Mouse (Mus musculus): ENCODE measurements around the gene Hsd11b1. TPM values are rescaled to one million over a fixed set of nuclear protein-coding genes. Genes with fewer than 3 reads are reported as not detected.
A peak's percentile ranks its signal among the peaks of the same experiment; 100 is the strongest.

The Hsd11b1 gene
- polyA plus RNA-seq, 1 experiment from 2014 or later = 184 TPM

DNA sequence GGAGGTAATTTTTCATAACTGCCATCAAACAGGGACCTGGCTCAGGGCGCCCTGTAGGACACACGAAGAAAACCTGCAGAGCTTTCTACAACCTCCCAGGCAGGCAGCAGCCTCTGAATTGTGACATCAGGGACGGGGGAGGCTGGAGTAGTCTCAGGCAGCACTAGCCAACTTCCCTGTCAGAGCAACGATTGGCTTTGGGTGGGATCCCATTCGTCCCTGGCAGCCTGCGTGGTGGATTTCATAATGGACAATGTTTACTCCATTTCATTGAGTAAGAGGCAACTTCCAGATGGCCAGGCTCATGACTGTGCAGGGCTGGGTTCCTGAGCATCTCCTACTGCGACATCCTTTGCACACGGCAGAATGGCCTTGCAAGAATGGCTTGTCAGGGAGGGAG lies 21.6 kb downstream of the Hsd11b1 start:
- TF ChIP-seq EP300 (IDR thresholded peaks at IDR 0.05) = peak; percentile 78; the same call in 1 of the 2 replicates
- no peak for TF ChIP-seq CTCF (IDR thresholded peaks at IDR 0.05)
- DNase-seq (ENCODE audit: low spot score) (peak; percentile 95), ATAC-seq (peak; percentile 97)
- Histone ChIP-seq H3K27me3 (replicated peaks; ENCODE audit: insufficient read depth, low read length) (no peaks in the 10 kb centered on the region), H3K4me3 (ENCODE audit: low read depth, low read length) (no peak overlapping the region), H3K4me1 (ENCODE audit: insufficient read depth, low read depth, low read length) (no peaks in the 10 kb centered on the region), H3K9ac (replicated peaks; ENCODE audit: low read depth) (no peak overlapping the region), H3K36me3 (ENCODE audit: insufficient read depth, low read length) (no peaks in the 10 kb centered on the region), H3K4me2 (replicated peaks; ENCODE audit: low read depth, low read length) (no peak overlapping the region), H3K27ac (ENCODE audit: low read length) (peak overlapping the region; percentile 0; the same call in 1 of the 2 replicates), H3K9me3 (ENCODE audit: low read length) (no peaks in the 10 kb centered on the region)
- 42% methylated on average over 8 of the region's 8 CpGs for WGBS

DNA sequence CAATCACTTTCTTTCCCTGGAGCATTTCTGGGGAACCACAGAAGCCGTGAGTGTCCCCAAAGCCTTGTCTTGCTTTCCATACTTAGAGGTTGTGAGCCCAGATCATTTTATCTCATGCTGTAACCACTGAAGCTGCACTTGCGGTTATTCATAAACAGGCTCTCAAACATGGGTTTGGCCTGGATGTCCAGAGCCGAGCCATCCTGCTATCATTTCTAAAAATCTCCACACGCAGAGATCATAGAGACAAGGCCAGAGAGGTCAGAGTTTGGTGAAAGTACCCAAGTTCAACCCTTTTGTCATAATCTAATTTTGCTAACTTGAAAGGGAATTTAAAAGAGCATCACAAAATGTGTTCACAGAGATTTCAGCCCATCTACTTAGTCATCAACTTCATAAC lies 22.4 kb downstream of the Hsd11b1 start:
- DNase-seq (ENCODE audit: low spot score) (no peak), ATAC-seq (no peak)
- no peak for TF ChIP-seq CTCF (IDR thresholded peaks at IDR 0.05)
- no peak for TF ChIP-seq EP300 (IDR thresholded peaks at IDR 0.05)
- no peaks in the 10 kb centered on the region for H3K4me1 ChIP-seq (ENCODE audit: insufficient read depth, low read depth, low read length)
- no peaks in the 10 kb centered on the region for H3K9me3 ChIP-seq (ENCODE audit: low read length)
- 84% methylated on average over 4 of the region's 4 CpGs for WGBS
- H3K4me2 ChIP-seq (replicated peaks; ENCODE audit: low read depth, low read length) = no peak overlapping the region
- H3K4me3 ChIP-seq (ENCODE audit: low read depth, low read length) = no peak overlapping the region
- H3K27me3 ChIP-seq (replicated peaks; ENCODE audit: insufficient read depth, low read length) = no peaks in the 10 kb centered on the region
- H3K27ac ChIP-seq (ENCODE audit: low read length) = no peak overlapping the region
- no peak overlapping the region for H3K9ac ChIP-seq (replicated peaks; ENCODE audit: low read depth)
- H3K36me3 ChIP-seq (ENCODE audit: insufficient read depth, low read length) = no peaks in the 10 kb centered on the region

DNA sequence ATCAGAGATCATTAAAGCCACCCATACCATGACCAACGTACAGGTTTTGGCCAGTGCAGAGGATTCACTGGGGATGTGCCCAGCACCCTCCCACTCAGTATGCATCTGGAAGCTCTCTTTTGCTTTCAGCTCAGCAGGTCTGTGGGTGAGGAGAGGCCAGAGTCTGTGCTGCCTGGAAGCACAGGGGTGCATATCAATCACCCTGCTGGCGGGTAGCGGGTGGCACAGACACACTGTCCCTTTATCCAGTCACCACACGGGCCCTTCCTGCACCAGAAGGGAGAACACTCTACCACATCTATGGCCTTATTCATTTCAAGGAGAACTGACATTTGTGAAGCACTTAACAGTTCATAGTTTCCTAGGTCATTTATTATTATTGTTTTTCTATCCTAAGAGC lies 25.4 kb downstream of the Hsd11b1 start:
- TF ChIP-seq EP300 (IDR thresholded peaks at IDR 0.05) (no peak), CTCF (IDR thresholded peaks at IDR 0.05) (no peak)
- H3K4me1 ChIP-seq (ENCODE audit: insufficient read depth, low read depth, low read length) = no peaks in the 10 kb centered on the region
- no peaks in the 10 kb centered on the region for H3K27me3 ChIP-seq (replicated peaks; ENCODE audit: insufficient read depth, low read length)
- no peak overlapping the region for H3K4me3 ChIP-seq (ENCODE audit: low read depth, low read length)
- H3K9ac ChIP-seq (replicated peaks; ENCODE audit: low read depth) = no peak overlapping the region
- no peaks in the 10 kb centered on the region for H3K9me3 ChIP-seq (ENCODE audit: low read length)
- H3K4me2 ChIP-seq (replicated peaks; ENCODE audit: low read depth, low read length) = no peak overlapping the region
- no peak for DNase-seq (ENCODE audit: low spot score)
- no peaks in the 10 kb centered on the region for H3K36me3 ChIP-seq (ENCODE audit: insufficient read depth, low read length)
- 57% methylated on average over 4 of the region's 4 CpGs for WGBS
- no peak for ATAC-seq
- H3K27ac ChIP-seq (ENCODE audit: low read length) = no peak overlapping the region

DNA sequence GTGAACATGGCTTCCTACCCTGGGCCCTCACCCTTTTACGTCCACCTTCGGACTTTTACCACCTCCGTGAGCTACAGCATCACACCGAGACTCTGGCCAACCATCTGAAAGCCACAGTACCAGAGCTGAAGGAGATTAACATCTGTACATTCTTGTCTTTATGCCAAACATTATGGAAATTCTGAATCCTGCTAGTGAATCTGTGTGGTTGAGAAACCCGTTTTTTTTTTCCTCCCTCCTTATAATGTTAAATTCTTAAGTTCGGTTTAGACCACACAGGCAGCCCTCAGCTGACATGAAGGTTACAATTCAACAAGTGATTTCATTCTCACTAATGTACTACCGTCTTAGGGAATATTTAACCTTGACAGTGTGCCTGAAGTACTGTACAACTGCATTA lies 28.9 kb downstream of the Hsd11b1 start:
- H3K27ac ChIP-seq (ENCODE audit: low read length) = no peak overlapping the region
- TF ChIP-seq EP300 (IDR thresholded peaks at IDR 0.05) (no peak), CTCF (IDR thresholded peaks at IDR 0.05) (no peak)
- H3K9ac ChIP-seq (replicated peaks; ENCODE audit: low read depth) = no peak overlapping the region
- no peaks in the 10 kb centered on the region for H3K27me3 ChIP-seq (replicated peaks; ENCODE audit: insufficient read depth, low read length)
- H3K4me3 ChIP-seq (ENCODE audit: low read depth, low read length) = no peak overlapping the region
- H3K4me1 ChIP-seq (ENCODE audit: insufficient read depth, low read depth, low read length) = no peaks in the 10 kb centered on the region
- H3K4me2 ChIP-seq (replicated peaks; ENCODE audit: low read depth, low read length) = no peak overlapping the region
- peak; percentile 49 for DNase-seq (ENCODE audit: low spot score)
- WGBS = 57% methylated on average over 7 of the region's 7 CpGs
- H3K9me3 ChIP-seq (ENCODE audit: low read length) = no peaks in the 10 kb centered on the region
- no peaks in the 10 kb centered on the region for H3K36me3 ChIP-seq (ENCODE audit: insufficient read depth, low read length)
- no peak for ATAC-seq

DNA sequence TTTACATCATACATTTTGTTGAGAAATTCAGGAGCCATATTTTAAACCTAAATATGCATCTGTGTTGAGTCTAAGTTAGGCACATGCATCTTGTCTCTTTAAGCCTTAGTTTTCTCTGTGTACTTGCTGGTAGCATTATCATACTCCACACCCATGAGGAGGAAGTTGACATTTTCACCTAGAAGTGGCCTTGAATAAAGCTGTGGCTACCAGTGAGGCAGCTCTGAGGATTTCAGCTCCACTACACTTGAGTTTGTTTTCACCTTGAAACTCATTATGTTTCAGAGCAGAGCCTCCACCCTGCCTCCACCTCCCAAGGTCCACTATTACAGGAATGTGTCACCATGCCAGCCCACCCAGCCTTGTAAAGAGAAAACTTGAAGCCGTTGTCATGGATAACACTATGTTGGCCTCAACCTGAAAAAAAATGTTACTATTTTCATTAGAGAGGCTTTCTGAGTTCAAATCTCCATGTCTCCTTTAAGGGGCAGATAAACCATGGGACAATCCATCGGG lies 29.7 kb downstream of the Hsd11b1 start:
- H3K9ac ChIP-seq (replicated peaks; ENCODE audit: low read depth) = no peak overlapping the region
- DNase-seq (ENCODE audit: low spot score) (no peak), ATAC-seq (no peak)
- H3K4me3 ChIP-seq (ENCODE audit: low read depth, low read length) = no peak overlapping the region
- no peak for TF ChIP-seq EP300 (IDR thresholded peaks at IDR 0.05)
- no peak for TF ChIP-seq CTCF (IDR thresholded peaks at IDR 0.05)
- no peak overlapping the region for H3K27ac ChIP-seq (ENCODE audit: low read length)
- WGBS = 83% methylated on average over 2 of the region's 2 CpGs
- H3K4me2 ChIP-seq (replicated peaks; ENCODE audit: low read depth, low read length) = no peak overlapping the region
- no peaks in the 10 kb centered on the region for H3K27me3 ChIP-seq (replicated peaks; ENCODE audit: insufficient read depth, low read length)
- no peaks in the 10 kb centered on the region for H3K36me3 ChIP-seq (ENCODE audit: insufficient read depth, low read length)
- H3K4me1 ChIP-seq (ENCODE audit: insufficient read depth, low read depth, low read length) = no peaks in the 10 kb centered on the region
- no peaks in the 10 kb centered on the region for H3K9me3 ChIP-seq (ENCODE audit: low read length)

DNA sequence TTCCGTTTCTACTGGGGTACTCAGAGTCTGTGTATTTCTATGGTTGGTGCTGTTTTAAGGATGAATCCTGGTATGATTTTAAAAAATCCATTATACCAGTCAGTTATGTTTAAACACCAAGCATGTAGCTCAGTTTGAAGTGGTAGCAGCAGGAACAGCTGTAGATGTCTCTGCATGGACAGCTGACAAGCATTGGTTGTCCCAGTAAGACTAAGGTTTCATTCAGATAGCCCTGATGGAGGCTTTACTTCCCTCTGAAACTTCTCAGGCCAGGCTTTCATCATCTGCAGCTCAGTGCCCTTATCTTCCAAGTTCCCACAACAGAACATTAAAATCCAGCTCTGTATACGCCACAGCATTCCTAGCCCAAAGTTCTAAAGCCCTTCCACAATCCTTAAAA lies 31.1 kb downstream of the Hsd11b1 start:
- Histone ChIP-seq H3K9me3 (ENCODE audit: low read length) (no peaks in the 10 kb centered on the region), H3K4me1 (ENCODE audit: insufficient read depth, low read depth, low read length) (no peaks in the 10 kb centered on the region), H3K36me3 (ENCODE audit: insufficient read depth, low read length) (no peaks in the 10 kb centered on the region), H3K9ac (replicated peaks; ENCODE audit: low read depth) (no peak overlapping the region), H3K27me3 (replicated peaks; ENCODE audit: insufficient read depth, low read length) (no peaks in the 10 kb centered on the region), H3K4me3 (ENCODE audit: low read depth, low read length) (no peak overlapping the region), H3K4me2 (replicated peaks; ENCODE audit: low read depth, low read length) (no peak overlapping the region), H3K27ac (ENCODE audit: low read length) (no peak overlapping the region)
- 92% methylated on average over 2 of the region's 2 CpGs for WGBS
- no peak for TF ChIP-seq CTCF (IDR thresholded peaks at IDR 0.05)
- TF ChIP-seq EP300 (IDR thresholded peaks at IDR 0.05) = no peak
- DNase-seq (ENCODE audit: low spot score) (no peak), ATAC-seq (no peak)

DNA sequence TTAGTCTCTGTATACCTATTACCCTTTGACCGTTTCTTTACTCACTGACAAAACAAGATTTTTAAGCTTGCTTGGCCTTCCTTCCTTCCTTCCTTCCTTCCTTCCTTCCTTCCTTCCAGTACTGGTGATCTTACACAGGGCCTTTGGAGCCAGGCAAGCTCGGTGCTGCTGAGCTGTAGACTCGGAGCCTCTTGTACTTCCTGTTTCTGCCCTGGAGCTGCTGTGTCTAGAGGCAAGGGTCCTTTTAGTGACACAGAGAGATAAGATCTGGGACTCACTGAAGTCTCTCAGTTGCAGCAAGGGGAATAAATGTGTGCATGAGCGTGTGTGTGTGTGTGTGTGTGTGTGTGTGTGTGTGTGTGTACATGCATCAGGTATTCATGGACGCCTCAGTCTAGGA lies 32.9 kb downstream of the Hsd11b1 start:
- H3K36me3 ChIP-seq (ENCODE audit: insufficient read depth, low read length) = no peaks in the 10 kb centered on the region
- H3K27ac ChIP-seq (ENCODE audit: low read length) = no peak overlapping the region
- DNase-seq (ENCODE audit: low spot score) (peak; percentile 22), ATAC-seq (peak; percentile 68)
- H3K27me3 ChIP-seq (replicated peaks; ENCODE audit: insufficient read depth, low read length) = no peaks in the 10 kb centered on the region
- H3K9me3 ChIP-seq (ENCODE audit: low read length) = no peaks in the 10 kb centered on the region
- WGBS = 25% methylated on average over 4 of the region's 5 CpGs
- peaks cover 7% of the 10 kb centered on the region; the same call in 1 of the 2 replicates for H3K4me1 ChIP-seq (ENCODE audit: insufficient read depth, low read depth, low read length)
- no peak overlapping the region for H3K4me2 ChIP-seq (replicated peaks; ENCODE audit: low read depth, low read length)
- H3K4me3 ChIP-seq (ENCODE audit: low read depth, low read length) = no peak overlapping the region
- H3K9ac ChIP-seq (replicated peaks; ENCODE audit: low read depth) = no peak overlapping the region
- TF ChIP-seq CTCF (IDR thresholded peaks at IDR 0.05) = no peak
- peak; percentile 56; the same call in 1 of the 2 replicates for TF ChIP-seq EP300 (IDR thresholded peaks at IDR 0.05)
